Mouse (Mus musculus) thymus, adult 18-20 months (tissue): ENCODE measurements around the gene Ubtf.
"Not testable (repeated sequence)": the region's sequence is repeated elsewhere in the genome, so short reads cannot be mapped to it uniquely, and the experiment has no call there.

Experiments used
- DNase-seq, 2 experiments: peaks; one replicate each; pipeline ENCODE4 v3.0.0; 2022; ENCODE audit warnings: mixed read lengths in 2 of 2

The Ubtf gene

GRCm38 (mm10) chr11:102319410-102319792, at the start of gene Ubtf:
Gene Ubtf (minus strand): TSS chr11:102319742.
- peak; percentile 68 to 71 for DNase-seq

- DNase-seq, result no peak
These were observed 49.7 kb upstream of the Ubtf start for GRCm38 (mm10) chr11:102369263-102369662.

GRCm38 (mm10) chr11:102368347-102368746, 48.8 kb upstream of the Ubtf start:
- no peak for DNase-seq

- DNase-seq, result no peak
These were observed 48.1 kb upstream of the Ubtf start for GRCm38 (mm10) chr11:102367504-102368280.

- not testable (repeated sequence) for DNase-seq
These were observed 46.6 kb upstream of the Ubtf start, which contains the start of gene Slc4a1 for GRCm38 (mm10) chr11:102366103-102366502. Gene Slc4a1 (minus strand): TSS chr11:102366203.

GRCm38 (mm10) chr11:102365699-102366098, 46.2 kb upstream of the Ubtf start:
- DNase-seq, result no peak

- no peak for DNase-seq
These were observed 45.2 kb upstream of the Ubtf start for GRCm38 (mm10) chr11:102364570-102365371.

GRCm38 (mm10) chr11:102363623-102364022, 44.1 kb upstream of the Ubtf start:
- no peak for DNase-seq

GRCm38 (mm10) chr11:102361776-102362495, 42.4 kb upstream of the Ubtf start:
- DNase-seq, result no peak

GRCm38 (mm10) chr11:102358365-102358764, 38.8 kb upstream of the Ubtf start:
- no peak for DNase-seq

- no peak for DNase-seq
These were observed 37.3 kb upstream of the Ubtf start for GRCm38 (mm10) chr11:102356636-102357350.

- no peak for DNase-seq
These were observed 36.6 kb upstream of the Ubtf start for GRCm38 (mm10) chr11:102356190-102356589.

- DNase-seq, result no peak
These were observed 36.0 kb upstream of the Ubtf start for GRCm38 (mm10) chr11:102355501-102355900.

- DNase-seq, result no peak
These were observed 33.5 kb upstream of the Ubtf start for GRCm38 (mm10) chr11:102353021-102353431.

GRCm38 (mm10) chr11:102352378-102352777, 32.8 kb upstream of the Ubtf start:
- DNase-seq, result no peak

GRCm38 (mm10) chr11:102350981-102351523, 31.5 kb upstream of the Ubtf start:
- no peak for DNase-seq

GRCm38 (mm10) chr11:102350416-102350815, 30.9 kb upstream of the Ubtf start:
- DNase-seq, result no peak

- DNase-seq, result no peak
These were observed 29.8 kb upstream of the Ubtf start for GRCm38 (mm10) chr11:102349189-102349954.

GRCm38 (mm10) chr11:102348771-102349170, 29.2 kb upstream of the Ubtf start:
- no peak for DNase-seq

- no peak for DNase-seq
These were observed 28.6 kb upstream of the Ubtf start for GRCm38 (mm10) chr11:102348101-102348585.

- DNase-seq, result no peak
These were observed 28.1 kb upstream of the Ubtf start for GRCm38 (mm10) chr11:102347683-102348082.
